Comparison of ENCODE assay signal across 17 mouse cellular contexts in genomic region chr4:85901316-85901715, GRCm38 (mm10).
DNase-seq lines count a peak whose midpoint lies in the region; ATAC-seq lines count a peak whose summit lies in the region.
"Had no signal": no experiment of that assay in that cellular context is flagged by ENCODE, and none has a peak within 500 bp of the region (broad histone marks: within the 10 kb centered on the region; RNA-seq: fewer than 3 reads in every experiment).

No protein-coding gene starts in this region.

- no peak overlapping the region for H3K27ac ChIP-seq in embryonic facial prominence, embryonic 14.5 days (replicated peaks; ENCODE audit: low read depth, low read length)
- 0 out of 2 replicates have a peak overlapping the region, but pooled peaks have one; percentile 3 for H3K27ac ChIP-seq in limb, embryonic 15.5 days
- H3K27ac ChIP-seq: heart, embryonic 10.5 days; liver, embryonic 14.5 days; neural tube, embryonic 15.5 days had no signal

- peak; percentile 60; the same call in 1 of the 2 replicates for ATAC-seq in embryonic facial prominence, embryonic 14.5 days (ENCODE audit: low read depth)
- no peak for ATAC-seq in limb, embryonic 15.5 days (ENCODE audit: insufficient number of reproducible peaks, low FRiP score, low TSS enrichment, low read depth)
- ATAC-seq: activated CD4-positive, CD25-positive, alpha-beta regulatory T cell, adult 4 months; CD4-positive, CD25-positive, alpha-beta regulatory T cell, adult 4 months; inflammation-experienced regulatory T-cells, adult 6 months had no signal

- no peaks in the 10 kb centered on the region for H3K36me3 ChIP-seq in embryonic facial prominence, embryonic 14.5 days (ENCODE audit: control insufficient read depth, insufficient read depth, low read length)
- no peaks in the 10 kb centered on the region for H3K36me3 ChIP-seq in limb, embryonic 15.5 days
- H3K36me3 ChIP-seq: heart, embryonic 10.5 days; neural tube, embryonic 15.5 days had no signal

- H3K9me3 ChIP-seq in embryonic facial prominence, embryonic 14.5 days (ENCODE audit: control insufficient read depth, low read length): no peaks in the 10 kb centered on the region
- no peaks in the 10 kb centered on the region for H3K9me3 ChIP-seq in limb, embryonic 15.5 days
- H3K9me3 ChIP-seq: heart, embryonic 10.5 days; megakaryocyte, embryonic 14.5 days; neural tube, embryonic 15.5 days had no signal

- no peaks in the 10 kb centered on the region for H3K4me1 ChIP-seq in embryonic facial prominence, embryonic 14.5 days (ENCODE audit: control insufficient read depth, insufficient read depth, low read length)
- H3K4me1 ChIP-seq in limb, embryonic 15.5 days: no peaks in the 10 kb centered on the region; the same call in 1 of the 2 replicates
- H3K4me1 ChIP-seq: heart, embryonic 10.5 days; megakaryocyte, embryonic 14.5 days had no signal

- DNase-seq in heart, postnatal 4 days: peak; percentile 31
- DNase-seq in heart, adult 18-20 months: no peak
- peak; percentile 84 for DNase-seq in embryonic facial prominence, embryonic 14.5 days (ENCODE audit: low spot score)
- DNase-seq in kidney, adult 9 months: peak; percentile 42
- DNase-seq in right cerebral cortex, postnatal 4 days: no peak
- no peak for DNase-seq in heart, adult 9 months (ENCODE audit: low spot score in 2 of 2)
- no peak for DNase-seq in spleen, postnatal 4 days (ENCODE audit: low spot score in 2 of 2)
- DNase-seq: cerebellum, adult 2 months; thymus, postnatal 25 days had no signal

- 35% methylated on average over 4 of the region's 4 CpGs for WGBS in embryonic facial prominence, embryonic 14.5 days
- WGBS in limb, embryonic 15.5 days: 35% methylated on average over 4 of the region's 4 CpGs

- H3K4me2 ChIP-seq in embryonic facial prominence, embryonic 14.5 days (ENCODE audit: low read depth, low read length): no peak overlapping the region
- H3K4me2 ChIP-seq in limb, embryonic 15.5 days: no peak overlapping the region
- H3K4me2 ChIP-seq: neural tube, embryonic 15.5 days had no signal

- H3K9ac ChIP-seq in embryonic facial prominence, embryonic 14.5 days (ENCODE audit: low read depth, low read length): no peak overlapping the region
- H3K9ac ChIP-seq in limb, embryonic 15.5 days: no peak overlapping the region
- H3K9ac ChIP-seq: liver, embryonic 14.5 days; neural tube, embryonic 15.5 days had no signal

- no peaks in the 10 kb centered on the region for H3K27me3 ChIP-seq in embryonic facial prominence, embryonic 14.5 days (replicated peaks; ENCODE audit: control insufficient read depth, insufficient read depth, low read length)
- no peaks in the 10 kb centered on the region for H3K27me3 ChIP-seq in limb, embryonic 15.5 days
- H3K27me3 ChIP-seq: megakaryocyte, embryonic 14.5 days; neural tube, embryonic 15.5 days had no signal

- H3K4me3 ChIP-seq in embryonic facial prominence, embryonic 14.5 days (ENCODE audit: low read depth, low read length): no peak overlapping the region
- H3K4me3 ChIP-seq in limb, embryonic 15.5 days: no peak overlapping the region
- H3K4me3 ChIP-seq: heart, embryonic 10.5 days; megakaryocyte, embryonic 14.5 days; neural tube, embryonic 15.5 days had no signal

Comparison
In these comparisons a context has a peak if more than half of its experiments do, and no peak if none do; other contexts are left out.
1. DNase-seq: peak in heart, postnatal 4 days (single experiment), embryonic facial prominence, embryonic 14.5 days (single experiment) and kidney, adult 9 months (single experiment); none in heart, adult 18-20 months (0 of 2), right cerebral cortex, postnatal 4 days (single experiment), heart, adult 9 months (0 of 2) and spleen, postnatal 4 days (0 of 2).